Comparison of ENCODE assay signal across 21 mouse cellular contexts in the genomic region with DNA sequence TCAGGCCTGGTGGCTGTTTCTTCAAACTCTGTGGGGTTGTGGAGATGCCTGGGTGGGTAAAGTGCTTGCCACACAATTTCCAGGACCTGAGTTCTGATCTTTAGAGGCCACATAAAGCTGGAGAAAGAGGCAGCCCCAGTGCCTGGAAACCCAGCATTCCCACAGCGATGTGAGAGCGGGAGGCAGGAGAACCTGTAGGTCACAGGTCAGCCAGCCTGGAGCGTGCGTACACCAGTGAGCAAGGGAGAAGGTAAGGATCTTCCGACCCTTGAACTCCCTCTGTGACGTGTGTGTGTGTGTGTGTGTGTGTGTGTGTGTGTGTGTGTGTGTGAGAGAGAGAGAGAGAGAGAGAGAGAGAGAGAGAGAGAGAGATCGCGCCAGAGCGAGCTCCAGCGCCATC. TPM values are rescaled to one million over a fixed set of nuclear protein-coding genes. Genes with fewer than 3 reads are reported as not detected.
"Had no signal": no experiment of that assay in that cellular context is flagged by ENCODE, and none has a peak within 500 bp of the region (broad histone marks: within the 10 kb centered on the region; RNA-seq: fewer than 3 reads in every experiment).

No protein-coding gene starts in this region.

- H3K4me3 ChIP-seq: left cerebral cortex, adult 2 months; liver, embryonic 13.5 days; midbrain, embryonic 12.5 days; midbrain, embryonic 15.5 days; neural tube, embryonic 12.5 days; neural tube, embryonic 15.5 days had no signal

- H3K4me2 ChIP-seq: liver, embryonic 13.5 days; lung, embryonic 14.5 days; midbrain, embryonic 12.5 days; midbrain, embryonic 15.5 days; neural tube, embryonic 12.5 days; neural tube, embryonic 15.5 days had no signal

- H3K9me3 ChIP-seq: liver, embryonic 13.5 days; midbrain, embryonic 12.5 days; midbrain, embryonic 15.5 days; neural tube, embryonic 12.5 days; neural tube, embryonic 15.5 days had no signal

- H3K27me3 ChIP-seq: midbrain, embryonic 12.5 days; midbrain, embryonic 15.5 days; neural tube, embryonic 12.5 days; neural tube, embryonic 15.5 days had no signal

- ATAC-seq: lung, postnatal 0 days; midbrain, embryonic 15.5 days had no signal

- DNase-seq: kidney, adult 18-20 months; layer of hippocampus, postnatal 36 days; left cerebral cortex, postnatal 4 days; liver, embryonic 13.5 days; lung, embryonic 14.5 days; right cerebral cortex, adult 18-20 months; right cerebral cortex, postnatal 14 days; right cerebral cortex, postnatal 4 days; thymus, adult 2 months; thymus, postnatal 14 days; thymus, postnatal 4 days had no signal

- H3K27ac ChIP-seq: kidney, postnatal 0 days; left cerebral cortex, adult 2 months; liver, embryonic 13.5 days; macrophage; midbrain, embryonic 12.5 days; midbrain, embryonic 15.5 days; neural tube, embryonic 12.5 days; neural tube, embryonic 15.5 days; stomach, postnatal 0 days had no signal

- H3K9ac ChIP-seq: liver, embryonic 13.5 days; lung, embryonic 14.5 days; midbrain, embryonic 12.5 days; midbrain, embryonic 15.5 days; neural tube, embryonic 12.5 days; neural tube, embryonic 15.5 days had no signal

- H3K36me3 ChIP-seq: liver, embryonic 13.5 days; midbrain, embryonic 12.5 days; midbrain, embryonic 15.5 days; neural tube, embryonic 12.5 days; neural tube, embryonic 15.5 days had no signal

RNA-seq across cellular contexts. Expression of gene Tead1, which starts 14.4 kb away (rescaled TPM):
- total RNA-seq: megakaryocyte, adult 5-6 weeks had no signal
- polyA plus RNA-seq: macrophage had no signal
